Mouse (Mus musculus) fat pad, adult 2 months (tissue): ENCODE measurements around the gene Samt4.
"Not testable (repeated sequence)": the region's sequence is repeated elsewhere in the genome, so short reads cannot be mapped to it uniquely, and the experiment has no call there.

ENCODE experiments used
- DNase-seq: peaks from one replicate; pipeline ENCODE4 v3.0.0-alpha.2; 2011; ENCODE audit warnings: low read depth, low spot score; ENCODE audit errors: extremely low read depth

Samt4 gene

GRCm38 (mm10) chrX:154481702-154482101 lies at the start of gene Samt4:
Gene Samt4, plus strand, starts transcription at chrX:154482002.
- DNase-seq = no peak

- not testable (repeated sequence) for DNase-seq
These were observed 38.1 kb upstream of the Samt4 start for GRCm38 (mm10) chrX:154443696-154444095.

- not testable (repeated sequence) for DNase-seq
These were observed 13.4 kb upstream of the Samt4 start for GRCm38 (mm10) chrX:154468386-154468785.
